Mouse (Mus musculus) forebrain, embryonic 11.5 days (tissue): Measurements from ENCODE around the gene Eno3. TPM values are rescaled to one million over a fixed set of nuclear protein-coding genes. Genes with fewer than 3 reads are reported as not detected.
A peak's percentile ranks its signal among the peaks of the same experiment; 100 is the strongest.

Experiments used
- ATAC-seq: fragments of 200-750 bp; cut with Nextera tagmentation; replicated peaks from 2 replicates; pipeline ENCODE4 v1.8.0; 2017; ENCODE audit warnings: moderate TSS enrichment; ENCODE audit not compliant: low FRiP score
- DNase-seq: peaks from one replicate; pipeline ENCODE4 v3.0.0-alpha.2; 2017; ENCODE audit warnings: low spot score
- H3K27ac ChIP-seq: fragments of 300-500 bp; sonication (generic); 2 replicates; pipeline ENCODE4 v1.5.1; 2014; ENCODE audit warnings: low read depth, low read length
- H3K27me3 ChIP-seq: fragments of 300-500 bp; sonication (generic); 2 replicates; pipeline ENCODE4 v1.6.1; 2014; ENCODE audit warnings: mild to moderate bottlenecking, low read length, mixed read lengths; ENCODE audit not compliant: control insufficient read depth, insufficient read depth
- H3K36me3 ChIP-seq: fragments of 300-500 bp; sonication (generic); 2 replicates; pipeline ENCODE4 v1.6.1; 2014; ENCODE audit warnings: mild to moderate bottlenecking, low read length, moderate library complexity, mixed read lengths; ENCODE audit not compliant: control insufficient read depth, insufficient read depth
- H3K4me1 ChIP-seq: fragments of 300-500 bp; sonication (generic); replicated peaks from 2 replicates; pipeline ENCODE4 v1.6.1; 2014; ENCODE audit warnings: low read length, mixed read lengths; ENCODE audit not compliant: control insufficient read depth, insufficient read depth
- H3K4me2 ChIP-seq: fragments of 300-500 bp; sonication (generic); 2 replicates; pipeline ENCODE4 v1.6.1; 2014; ENCODE audit warnings: low read depth, mild to moderate bottlenecking, low read length, moderate library complexity, mixed read lengths; ENCODE audit not compliant: severe bottlenecking
- H3K4me3 ChIP-seq: fragments of 300-500 bp; sonication (generic); 2 replicates; pipeline ENCODE4 v1.5.1; 2014; ENCODE audit warnings: low read depth, low read length
- H3K9ac ChIP-seq: fragments of 300-500 bp; sonication (generic); 2 replicates; pipeline ENCODE4 v1.6.1; 2014; ENCODE audit warnings: low read length
- H3K9me3 ChIP-seq: fragments of 300-500 bp; sonication (generic); 2 replicates; pipeline ENCODE4 v1.6.1; 2016; ENCODE audit warnings: low read length, mixed read lengths; ENCODE audit not compliant: control insufficient read depth
- WGBS: fragments of 180-500 bp; shearing (Covaris S2); extraction: QIAGEN DNeasy Blood & Tissue Kit; methylation state at CpG from one replicate; pipeline ENCODE4 v1.1.7; 2014; 5-methylcytosine and 5-hydroxymethylcytosine counted together
- polyA plus RNA-seq: library from polyadenylated mRNA; unstranded; fragments of >200 nt; fragmentation: Nextera tagmentation; extraction: Ambion mirVana; gene quantifications from 2 replicates; pipeline ENCODE4 v1.2.1, GENCODE M21; 2014

The Eno3 gene
- polyA plus RNA-seq, 1 experiment from 2014 or later = 16.6 TPM

DNA sequence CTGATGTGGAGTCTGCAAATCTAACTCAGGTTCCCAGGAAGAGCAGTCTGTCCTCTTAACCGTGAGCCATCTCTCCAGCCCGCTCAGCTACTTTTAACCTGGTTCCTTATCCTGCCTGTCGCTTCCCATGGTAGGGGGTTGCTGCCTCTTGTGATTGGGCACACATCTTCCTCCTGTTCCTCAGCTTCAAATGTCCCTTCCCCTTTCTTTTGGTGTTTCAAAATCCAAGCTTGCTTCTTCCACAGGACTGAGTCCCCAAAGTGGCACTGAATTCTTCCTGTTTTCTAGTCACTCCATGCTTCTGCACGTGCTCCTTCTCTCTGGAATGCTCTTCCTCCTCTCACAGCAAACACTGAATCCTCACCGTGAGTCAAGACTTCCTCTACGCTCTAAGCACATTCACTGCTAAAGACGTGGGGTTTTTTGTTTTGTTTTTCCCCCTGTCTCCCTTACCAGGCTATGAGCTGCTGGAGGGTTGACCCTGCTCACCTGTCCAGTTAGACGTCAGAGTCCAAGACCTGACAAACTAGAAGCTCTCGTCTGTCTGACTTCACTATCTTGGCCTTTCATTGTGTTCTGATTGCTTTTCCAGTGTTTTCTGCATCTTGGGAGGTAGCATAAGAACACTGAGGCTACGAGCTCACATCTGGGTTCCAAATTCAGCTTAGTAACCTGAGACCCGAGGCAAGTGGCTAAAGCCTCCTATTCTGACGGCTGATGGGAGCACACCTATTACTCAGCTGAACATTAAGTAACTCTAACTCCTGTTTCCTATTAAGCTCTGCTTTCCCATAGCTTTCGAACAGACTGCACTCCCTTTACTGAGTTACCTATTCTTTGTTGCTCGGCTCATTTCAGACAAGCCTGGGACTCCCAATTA is 10.5 kb downstream of the Eno3 start:
- Histone ChIP-seq H3K27ac (no peak overlapping the region), H3K27me3 (no peaks in the 10 kb centered on the region), H3K9me3 (no peaks in the 10 kb centered on the region), H3K4me1 (peaks cover 4% of the 10 kb centered on the region; the same call in 1 of the 2 replicates), H3K4me2 (peak overlapping the region; percentile 76; the same call in 1 of the 2 replicates), H3K4me3 (peak overlapping the region; percentile 69), H3K9ac (peak overlapping the region; percentile 62; the same call in 1 of the 2 replicates), H3K36me3 (peaks cover 12% of the 10 kb centered on the region; the same call in 1 of the 2 replicates)
- ATAC-seq (no peak), DNase-seq (no peak)
- WGBS = 74% methylated on average over 14 of the region's 14 CpGs

DNA sequence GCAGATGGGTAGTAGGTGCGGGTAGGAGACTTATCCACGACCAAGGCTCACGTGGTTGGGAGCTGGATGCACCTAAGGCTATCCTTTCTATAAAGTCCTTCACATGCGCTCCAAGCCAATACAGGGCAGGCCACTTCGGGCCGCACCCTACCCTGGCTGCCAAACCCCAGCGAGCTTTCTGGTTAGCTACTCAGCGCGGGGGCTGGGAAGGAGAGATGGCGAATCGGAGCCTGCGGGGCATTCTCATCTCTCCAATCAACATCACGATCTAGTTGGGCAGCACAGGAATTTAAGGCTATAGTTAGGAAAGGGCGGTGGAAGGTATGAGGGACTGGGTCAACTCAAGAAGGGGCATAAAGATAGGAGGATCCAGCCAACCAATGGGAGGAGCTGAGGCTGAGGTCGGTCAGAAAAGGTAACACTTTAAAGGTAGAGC is 11.4 kb downstream of the Eno3 start:
- Histone ChIP-seq H3K4me1 (peaks cover 4% of the 10 kb centered on the region; the same call in 1 of the 2 replicates), H3K27ac (peak overlapping the region; percentile 37; the same call in 1 of the 2 replicates), H3K4me2 (peak overlapping the region; percentile 76), H3K36me3 (peaks cover 8% of the 10 kb centered on the region; the same call in 1 of the 2 replicates), H3K9me3 (no peaks in the 10 kb centered on the region), H3K4me3 (peak overlapping the region; percentile 69), H3K9ac (peak overlapping the region; percentile 62), H3K27me3 (no peaks in the 10 kb centered on the region)
- DNase-seq = no peak
- WGBS = under 1% methylated on average over 15 of the region's 15 CpGs
- peak; percentile 39; the same call in 1 of the 2 replicates for ATAC-seq

DNA sequence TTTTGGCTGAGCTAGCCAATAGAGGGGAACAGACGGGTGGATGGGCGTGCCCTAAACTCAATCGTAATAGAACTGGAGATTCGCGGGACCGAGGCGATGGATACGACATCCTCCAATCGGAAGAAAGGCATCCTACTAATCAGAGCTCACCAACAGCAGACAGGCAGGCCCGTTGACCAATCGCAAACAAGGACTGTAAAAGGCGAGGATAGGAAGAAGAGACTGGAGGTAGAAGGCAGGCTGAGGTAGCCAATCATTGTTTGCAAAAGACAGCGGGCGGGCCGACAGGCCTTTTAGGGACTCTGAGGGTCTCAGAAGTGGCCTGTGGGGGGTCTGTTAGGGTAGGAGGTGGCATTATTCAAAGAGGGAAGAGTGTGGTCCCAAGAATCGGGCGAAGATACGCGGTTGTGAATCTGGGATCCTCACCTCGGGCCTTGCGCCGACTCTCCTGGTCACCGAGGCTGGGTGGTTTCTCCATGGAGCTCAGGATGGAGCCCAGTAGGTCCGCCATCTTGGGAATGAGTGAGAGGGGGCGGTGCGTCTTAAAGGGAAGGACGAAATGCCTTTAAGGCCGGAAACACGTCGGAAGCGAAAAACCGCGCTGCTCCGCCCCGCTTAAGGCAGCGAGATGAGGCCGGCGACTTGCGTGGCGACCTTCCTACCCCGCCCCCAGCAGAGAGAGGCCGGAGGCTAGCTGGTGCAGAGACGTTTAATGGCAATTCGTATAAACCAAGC is 11.9 kb downstream of the Eno3 start, which contains the start of gene Spag7:
Spag7 (minus strand) TSS at position 646 of the 735 bp plus-strand sequence.
- H3K9ac ChIP-seq = peak within 1 kb of the TSS; percentile 81
- under 1% methylated on average over 44 of the region's 44 CpGs for WGBS

DNA sequence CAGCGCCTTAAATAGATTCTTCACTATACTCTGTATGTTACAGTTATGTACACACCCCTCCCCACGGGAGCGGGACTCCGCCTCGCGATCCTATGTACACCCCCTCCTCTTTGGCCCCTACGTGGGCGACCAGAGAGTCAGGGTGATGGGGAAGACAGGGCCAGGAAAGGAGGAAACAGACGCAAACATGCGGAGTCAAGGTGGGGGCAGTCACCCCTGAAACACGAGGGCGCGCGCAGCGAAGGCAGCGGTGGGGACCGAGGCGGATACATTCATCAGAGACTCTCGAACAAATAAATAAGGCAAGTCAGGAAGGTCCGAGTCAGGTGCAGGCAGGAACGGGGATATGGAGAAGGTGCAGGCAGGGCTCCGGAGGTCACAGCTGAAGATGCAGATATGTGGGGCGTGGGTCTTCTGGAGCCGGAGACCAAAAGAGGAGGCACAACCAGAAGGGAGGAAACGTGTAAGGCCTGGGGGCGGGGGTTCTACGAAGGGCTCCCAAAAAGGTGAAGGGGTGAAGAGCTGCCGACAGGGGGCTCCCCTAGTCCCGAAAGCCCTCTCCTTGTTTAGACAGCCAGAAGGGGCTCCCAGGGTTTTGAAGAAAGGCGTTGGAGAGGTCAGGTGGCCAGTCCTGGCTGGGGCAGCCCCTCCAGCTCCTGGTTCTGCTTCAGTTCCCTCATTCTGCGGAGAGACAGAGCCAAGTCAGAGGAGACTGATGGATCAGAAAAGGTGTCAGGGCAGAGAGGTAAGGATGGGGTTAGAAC is 12.8 kb downstream of the Eno3 start:
- WGBS = under 1% methylated on average over 31 of the region's 31 CpGs
- DNase-seq = peak; percentile 87
- Histone ChIP-seq H3K9ac (peak overlapping the region; percentile 81), H3K27me3 (no peaks in the 10 kb centered on the region), H3K36me3 (peaks cover 1% of the 10 kb centered on the region; the same call in 1 of the 2 replicates), H3K4me3 (peak overlapping the region; percentile 69), H3K27ac (peak overlapping the region; percentile 93), H3K9me3 (no peaks in the 10 kb centered on the region), H3K4me2 (peak overlapping the region; percentile 94), H3K4me1 (peaks cover 4% of the 10 kb centered on the region; the same call in 1 of the 2 replicates)
- ATAC-seq = peak; percentile 42

More for the DNA sequence above, 11.9 kb downstream of the Eno3 start, which contains the start of gene Spag7:
- ATAC-seq (peak; percentile 95), DNase-seq (peak; percentile 95)
- Histone ChIP-seq H3K4me1 (peaks cover 4% of the 10 kb centered on the region; the same call in 1 of the 2 replicates), H3K9me3 (no peaks in the 10 kb centered on the region), H3K4me3 (peak within 1 kb of the TSS; percentile 69), H3K27ac (peak within 1 kb of the TSS; percentile 93), H3K36me3 (peaks cover 8% of the 10 kb centered on the region; the same call in 1 of the 2 replicates), H3K27me3 (no peaks in the 10 kb centered on the region), H3K4me2 (peak within 1 kb of the TSS; percentile 94)

DNA sequence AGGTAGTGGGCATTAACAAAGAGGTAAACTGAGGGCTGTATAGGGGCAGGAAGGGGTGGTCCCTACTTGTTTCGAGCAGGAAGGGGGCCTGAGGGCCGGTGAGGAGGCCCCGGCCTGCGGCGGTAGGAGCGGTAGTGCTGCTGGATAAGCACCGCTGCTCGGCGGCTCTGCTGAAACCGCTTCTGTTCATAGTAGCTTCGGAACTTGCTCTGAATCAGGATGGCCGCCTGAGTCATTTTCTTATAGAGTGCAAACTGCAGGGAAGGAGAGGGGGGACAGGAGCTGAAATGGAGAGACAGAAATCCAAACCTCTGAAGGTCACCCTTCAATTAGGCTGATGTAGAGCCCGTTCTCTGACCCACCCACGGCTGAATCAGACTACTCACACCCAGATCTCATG is 13.5 kb downstream of the Eno3 start:
- Histone ChIP-seq H3K9ac (peak overlapping the region; percentile 81), H3K27me3 (no peaks in the 10 kb centered on the region), H3K4me3 (peak overlapping the region; percentile 69), H3K27ac (peak overlapping the region; percentile 93; the same call in 1 of the 2 replicates), H3K9me3 (no peaks in the 10 kb centered on the region), H3K36me3 (no peaks in the 10 kb centered on the region), H3K4me1 (peaks cover 4% of the 10 kb centered on the region; the same call in 1 of the 2 replicates), H3K4me2 (peak overlapping the region; percentile 94)
- WGBS = 50% methylated on average over 14 of the region's 14 CpGs
- DNase-seq (no peak), ATAC-seq (no peak)

DNA sequence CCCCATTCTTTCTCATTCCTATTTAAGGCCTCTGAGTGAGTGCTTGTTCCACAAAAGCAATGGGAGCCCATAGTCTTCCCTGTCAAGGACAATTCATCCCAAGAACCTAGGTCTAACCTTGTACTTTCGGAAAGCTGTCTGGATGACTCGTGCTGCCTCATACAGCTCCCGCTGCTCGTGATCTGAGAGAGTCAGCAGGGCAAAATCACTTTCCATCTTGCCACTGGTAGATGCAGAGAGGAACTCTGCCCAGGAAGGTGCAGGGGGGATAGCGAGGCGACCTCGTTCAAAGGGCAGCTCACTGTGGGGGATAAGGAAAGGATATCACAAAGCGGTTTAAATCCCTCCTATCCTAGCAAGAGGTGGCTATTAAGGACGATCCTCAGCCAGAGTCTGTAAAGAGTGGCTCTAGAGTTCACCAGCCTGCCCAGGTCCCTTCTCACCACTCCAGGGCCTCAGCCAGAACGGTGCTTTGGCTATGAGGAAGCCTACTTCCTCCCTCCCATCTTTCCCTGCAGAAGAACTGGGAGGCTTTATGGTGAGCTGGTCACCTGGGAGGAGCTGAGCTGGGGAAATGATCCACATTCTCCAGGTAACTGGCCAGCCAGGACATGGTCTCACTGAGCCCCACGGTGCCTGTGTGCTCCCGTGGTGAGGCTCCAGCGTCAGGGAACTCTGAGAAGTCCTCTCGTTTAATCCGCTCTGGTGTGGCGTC is 14.5 kb downstream of the Eno3 start:
- no peaks in the 10 kb centered on the region for H3K27me3 ChIP-seq
- H3K9me3 ChIP-seq = no peaks in the 10 kb centered on the region
- no peak overlapping the region for H3K27ac ChIP-seq
- 80% methylated on average over 16 of the region's 16 CpGs for WGBS
- H3K4me3 ChIP-seq = no peak overlapping the region
- H3K9ac ChIP-seq = no peak overlapping the region
- no peak overlapping the region for H3K4me2 ChIP-seq
- ATAC-seq (no peak), DNase-seq (peak; percentile 49)
- H3K4me1 ChIP-seq = peaks cover 4% of the 10 kb centered on the region; the same call in 1 of the 2 replicates
- no peaks in the 10 kb centered on the region; the same call in 1 of the 2 replicates for H3K36me3 ChIP-seq

DNA sequence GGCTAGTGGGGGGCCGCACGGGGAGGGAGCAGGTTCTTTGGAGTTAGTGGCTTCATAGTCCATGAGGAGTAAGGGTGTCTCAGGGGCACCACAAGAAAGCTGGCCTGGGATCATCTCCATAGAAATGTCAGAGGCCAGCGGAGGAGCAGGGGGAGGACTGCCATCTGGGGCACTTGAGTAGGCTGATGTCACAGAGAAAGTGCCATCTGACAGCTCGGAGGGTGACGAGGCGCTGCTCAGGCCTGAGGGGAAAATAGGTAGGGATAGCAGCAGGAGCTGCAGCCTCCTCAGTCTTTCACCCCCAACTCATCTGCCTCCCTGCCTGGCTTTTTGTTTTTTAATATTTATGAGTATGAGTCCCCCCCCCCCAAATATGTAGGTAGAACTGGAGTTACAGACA is 17.0 kb downstream of the Eno3 start:
- Histone ChIP-seq H3K4me1 (peaks cover 4% of the 10 kb centered on the region; the same call in 1 of the 2 replicates), H3K4me2 (no peak overlapping the region), H3K27ac (no peak overlapping the region), H3K4me3 (no peak overlapping the region), H3K9me3 (no peaks in the 10 kb centered on the region), H3K27me3 (no peaks in the 10 kb centered on the region), H3K36me3 (no peaks in the 10 kb centered on the region; the same call in 1 of the 2 replicates), H3K9ac (no peak overlapping the region)
- 60% methylated on average over 6 of the region's 6 CpGs for WGBS
- ATAC-seq = no peak
- DNase-seq = peak; percentile 49
